Mouse (Mus musculus): Measurements from ENCODE around the gene Ntrk2.
A peak's percentile ranks its signal among the peaks of the same experiment; 100 is the strongest.

Ntrk2 gene

DNA sequence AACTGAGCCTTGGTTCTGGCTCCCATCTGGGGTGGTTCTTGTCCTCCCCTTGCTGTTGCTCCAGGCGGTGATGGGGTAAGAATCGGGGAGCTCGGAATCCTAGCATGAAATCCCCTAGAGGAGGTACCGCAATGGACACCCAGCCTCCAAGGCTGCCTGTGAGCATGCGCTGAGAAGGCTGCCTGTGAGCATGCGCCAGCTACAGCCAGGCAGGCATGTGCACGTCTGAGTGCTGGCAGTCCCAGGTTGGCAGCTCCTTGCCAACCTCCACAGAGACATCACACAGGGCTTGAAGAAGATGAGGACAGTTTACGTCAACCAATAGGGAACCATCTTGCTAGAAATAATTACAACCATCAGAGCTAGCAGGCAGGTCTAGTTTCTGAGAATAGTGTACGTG lies 37.5 kb downstream of the Ntrk2 start:
- no peak for DNase-seq

DNA sequence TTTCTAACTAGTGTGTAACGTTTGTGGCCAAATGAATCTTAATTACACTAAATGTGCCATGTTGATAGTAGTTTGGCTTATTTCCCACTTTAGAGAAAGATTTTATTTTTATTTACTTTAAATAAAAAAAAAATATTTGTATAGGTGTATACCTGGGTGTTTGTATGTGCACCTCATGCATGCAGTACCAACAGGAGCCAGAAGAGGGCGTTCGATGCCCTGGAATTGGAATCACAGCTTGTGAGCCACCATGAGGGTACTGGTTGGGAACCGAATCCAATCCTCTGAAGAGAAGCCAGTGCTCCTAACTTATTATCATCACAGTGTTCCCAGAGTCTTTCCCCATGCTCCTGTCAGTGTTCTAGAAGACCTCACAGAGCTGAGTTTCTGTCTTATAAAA lies 42.2 kb downstream of the Ntrk2 start:
- peak; percentile 30 for DNase-seq

- peak; percentile 75 for DNase-seq
These were observed 47.3 kb downstream of the Ntrk2 start for GRCm38 (mm10) chr13:58853685-58854084.

DNA sequence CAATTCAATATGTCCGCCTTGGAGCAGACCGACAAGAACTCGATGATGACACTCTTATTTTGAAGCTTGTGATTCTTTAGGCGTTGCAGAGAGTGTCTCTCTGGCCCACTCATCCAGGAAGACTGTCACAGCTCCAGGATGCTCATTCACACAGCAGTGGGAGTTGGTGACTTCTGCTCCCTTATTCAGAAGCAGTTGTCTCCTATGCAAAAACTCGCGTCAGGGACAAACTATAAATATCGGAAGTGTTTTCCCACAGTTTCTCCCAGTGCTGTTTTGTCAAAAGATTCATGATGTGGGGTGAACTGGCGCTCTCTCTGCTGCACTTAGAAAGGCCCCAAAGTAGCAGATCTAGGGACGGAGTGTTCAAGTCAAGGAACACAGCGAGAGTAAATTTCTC lies 59.9 kb downstream of the Ntrk2 start:
- DNase-seq = peak; percentile 54

- peak; percentile 52 for DNase-seq
These were observed 60.5 kb downstream of the Ntrk2 start for GRCm38 (mm10) chr13:58866776-58867435.

- DNase-seq = no peak
These were observed 76.1 kb downstream of the Ntrk2 start for GRCm38 (mm10) chr13:58882468-58882867.

- DNase-seq = no peak
These were observed 76.5 kb downstream of the Ntrk2 start for GRCm38 (mm10) chr13:58882916-58883315.

DNA sequence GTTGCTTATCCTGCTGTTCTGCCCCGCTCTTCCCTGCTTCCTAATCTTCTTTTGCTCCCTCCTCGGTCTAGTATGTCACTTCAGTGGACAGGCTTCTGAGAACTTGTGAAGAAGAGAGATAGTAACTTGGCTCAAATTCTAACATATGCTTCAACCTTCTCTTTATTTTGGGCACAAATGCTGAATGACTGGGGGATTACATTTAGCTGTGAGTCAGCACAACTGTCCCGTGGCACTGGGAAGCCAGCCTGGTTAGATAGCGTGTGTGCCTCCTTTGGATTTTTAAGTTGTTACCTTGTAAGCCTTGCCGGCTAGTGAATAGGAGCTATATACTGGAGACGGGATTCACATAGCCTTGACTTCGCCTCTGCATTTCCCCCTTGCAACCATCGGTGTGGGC lies 79.7 kb downstream of the Ntrk2 start:
- DNase-seq = no peak

GRCm38 (mm10) chr13:58896254-58896910 lies 90.0 kb downstream of the Ntrk2 start:
- no peak for DNase-seq

DNA sequence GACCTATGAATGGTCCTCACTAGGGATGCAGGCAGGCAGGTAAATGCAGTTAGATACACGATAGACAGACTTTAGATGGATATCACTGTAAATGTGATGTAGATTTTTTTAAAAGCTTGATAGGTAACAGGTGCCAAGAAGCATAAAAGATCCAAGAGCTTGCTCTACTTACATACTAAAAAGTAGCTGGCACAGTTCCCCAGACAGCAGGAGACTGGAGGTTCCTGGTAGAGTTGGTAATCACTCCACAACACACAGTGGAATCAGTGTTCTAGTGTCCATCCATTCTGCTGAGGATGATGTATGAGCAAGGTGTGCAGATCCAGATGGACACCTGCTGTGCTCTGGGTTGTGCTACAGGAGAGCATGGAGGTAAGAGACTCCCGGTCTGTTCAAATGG lies 93.0 kb downstream of the Ntrk2 start:
- no peak for DNase-seq

DNA sequence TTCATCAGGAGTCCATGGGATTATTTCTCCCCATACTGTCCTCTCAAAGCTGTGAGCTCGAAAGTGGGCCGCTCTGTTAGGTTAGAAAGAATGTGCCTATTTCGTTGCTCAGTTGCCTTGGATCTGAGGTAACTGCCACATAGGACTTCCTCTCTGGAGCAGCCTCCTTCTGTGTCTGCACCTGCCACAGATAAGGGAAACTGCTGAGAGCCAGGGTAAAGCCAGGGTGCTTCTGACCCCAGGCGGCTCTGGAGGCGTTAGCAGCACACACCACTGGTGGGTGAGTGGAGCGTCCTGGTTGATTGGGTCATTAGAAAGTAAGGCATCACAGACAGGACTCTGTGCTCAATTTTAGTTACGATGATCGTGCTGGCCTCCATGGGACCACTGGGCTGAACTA lies 95.9 kb downstream of the Ntrk2 start:
- no peak for DNase-seq

DNA sequence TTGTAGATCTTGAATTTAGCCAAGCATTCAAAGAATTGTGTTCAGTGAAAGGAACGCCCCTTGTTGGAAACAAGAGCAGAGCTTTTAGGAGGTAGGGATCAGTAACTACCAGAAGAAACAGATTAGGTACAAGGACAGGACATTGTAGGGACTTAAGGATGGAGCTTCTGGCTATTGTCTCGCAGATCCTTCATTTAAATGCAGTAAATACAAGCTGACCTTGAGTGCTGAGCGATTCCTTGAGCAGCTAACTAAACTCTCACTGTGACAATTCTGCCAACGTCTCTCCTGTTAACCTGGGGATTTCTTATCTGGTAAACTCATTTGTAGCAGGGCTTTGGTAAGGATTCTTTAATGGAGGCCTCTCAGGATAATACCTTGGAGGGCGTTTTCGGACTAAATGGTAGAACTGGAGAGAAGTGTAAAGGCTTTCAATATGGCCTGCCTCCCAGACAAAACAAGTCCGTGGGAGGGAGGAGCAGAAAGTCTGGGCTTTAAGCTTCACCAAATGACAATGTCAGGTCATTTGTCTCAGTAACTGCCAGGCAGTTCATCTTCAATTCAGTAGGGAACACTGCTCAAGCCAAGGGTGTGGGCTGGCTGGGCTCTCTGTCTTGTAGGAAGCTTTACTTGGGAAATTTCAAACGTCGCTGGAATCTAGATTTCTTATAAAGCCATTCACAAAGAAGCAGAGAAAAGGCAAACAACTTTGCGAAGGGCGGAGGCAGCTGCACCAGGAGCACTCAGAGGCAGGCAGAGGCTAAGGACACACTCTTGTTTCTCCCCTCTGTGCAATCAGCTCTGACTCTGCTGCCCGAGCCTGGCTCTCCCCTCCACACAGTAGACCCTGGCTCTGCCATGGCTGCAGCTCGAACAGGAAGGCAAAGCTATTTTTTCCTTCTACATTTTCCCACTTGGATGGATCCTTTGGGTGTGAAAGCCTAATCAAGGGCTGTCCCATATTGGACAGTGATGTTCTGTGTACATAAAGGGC lies 98.7 kb downstream of the Ntrk2 start:
- peak; percentile 10 for DNase-seq

GRCm38 (mm10) chr13:58911936-58912335 lies 105.6 kb downstream of the Ntrk2 start:
- DNase-seq = no peak

DNA sequence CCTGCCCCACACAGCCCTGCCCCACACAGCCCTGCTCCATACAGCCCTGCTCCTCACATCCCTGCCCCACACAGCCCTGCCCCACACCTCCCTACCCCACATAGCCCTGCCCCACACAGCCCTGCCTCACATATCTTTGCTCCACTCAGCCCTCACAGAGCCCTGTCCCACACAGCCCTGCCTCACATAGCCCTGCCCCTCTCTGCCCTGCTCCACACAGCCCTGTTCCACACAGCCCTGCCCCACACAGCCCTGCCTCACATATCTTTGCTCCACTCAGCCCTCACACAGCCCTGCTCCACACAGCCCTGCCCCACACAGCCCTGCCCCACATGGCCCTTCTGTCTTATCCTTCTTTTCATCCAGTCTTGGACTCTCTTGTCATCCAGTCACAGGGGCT lies 106.2 kb downstream of the Ntrk2 start:
- no peak for DNase-seq

DNA sequence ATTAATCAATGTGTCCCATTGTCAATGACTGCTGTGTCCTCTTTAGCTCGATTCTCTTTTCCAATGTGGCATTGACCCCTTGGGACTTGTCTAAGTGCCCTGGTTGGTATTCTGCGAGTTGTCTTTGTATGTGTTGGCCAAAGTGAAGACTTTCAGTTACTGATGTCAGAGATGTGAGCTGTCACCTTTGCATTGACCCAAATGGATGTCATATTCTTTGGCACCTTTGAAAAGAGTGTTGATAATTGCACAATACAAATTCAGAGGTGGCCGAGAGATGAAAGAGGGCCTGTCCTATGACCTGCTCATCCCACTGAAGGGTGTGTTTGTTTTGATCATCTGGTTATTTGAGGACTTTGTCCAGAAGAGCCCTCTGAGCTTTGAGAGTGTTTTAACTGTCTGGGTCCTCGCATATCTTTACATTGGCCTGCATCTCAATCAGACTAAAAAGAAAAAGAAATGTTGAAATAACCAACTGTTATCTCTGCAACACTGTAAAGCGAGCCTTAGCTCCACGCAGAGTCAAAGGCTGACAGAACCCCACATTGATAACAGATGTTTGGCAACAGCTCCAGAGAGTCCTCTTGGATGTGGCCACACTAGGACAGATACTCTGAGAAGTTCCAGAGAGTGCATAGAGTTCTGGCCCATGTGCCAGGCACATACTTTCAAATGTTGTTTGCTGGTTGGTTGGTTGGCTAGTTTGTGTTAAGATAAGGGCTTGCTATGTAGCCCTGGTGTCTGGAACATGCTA lies 107.9 kb downstream of the Ntrk2 start:
- DNase-seq = no peak

- no peak for DNase-seq
These were observed 110.0 kb downstream of the Ntrk2 start for GRCm38 (mm10) chr13:58916348-58916747.

DNA sequence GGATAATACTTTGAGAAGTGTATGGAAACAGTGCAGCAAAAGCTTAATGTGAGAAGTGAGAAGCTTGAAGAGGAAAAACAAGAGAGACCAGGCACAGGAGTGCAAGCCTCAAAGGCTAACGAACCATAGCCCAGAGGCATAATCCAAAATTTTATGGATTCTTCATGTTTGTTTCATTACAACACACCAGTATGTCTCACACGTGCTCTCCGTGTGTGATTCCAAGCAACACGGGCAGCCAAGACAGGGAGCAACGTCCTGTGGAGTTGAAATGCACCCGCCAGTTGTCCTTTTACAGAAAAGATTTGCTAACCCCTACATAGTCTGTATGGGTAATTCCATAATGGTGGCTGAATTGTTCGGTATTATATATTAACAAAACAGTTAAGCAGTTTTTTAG lies 113.9 kb downstream of the Ntrk2 start:
- no peak for DNase-seq

DNA sequence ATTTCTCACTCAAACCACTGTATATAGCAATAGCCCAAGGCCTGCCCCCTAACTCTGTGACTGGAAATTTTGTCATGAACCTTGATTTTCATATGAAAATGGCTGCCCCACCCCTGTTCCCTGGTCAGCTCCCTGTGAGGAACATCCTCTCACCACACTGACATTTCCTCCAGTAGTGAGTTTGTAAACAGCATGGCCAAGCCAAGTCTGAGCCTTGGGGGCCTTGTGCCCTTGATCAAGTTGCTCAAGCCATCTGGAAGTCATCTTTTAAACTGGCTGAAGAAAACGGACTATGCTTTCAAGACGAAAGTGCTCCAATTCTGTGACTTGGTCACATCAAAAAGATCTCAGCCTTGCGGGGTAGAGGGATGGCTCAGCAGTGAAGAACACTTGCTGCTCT lies 114.9 kb downstream of the Ntrk2 start:
- DNase-seq = no peak

GRCm38 (mm10) chr13:58921705-58922104 lies 115.3 kb downstream of the Ntrk2 start:
- DNase-seq = no peak

GRCm38 (mm10) chr13:58922174-58922573 lies 115.8 kb downstream of the Ntrk2 start:
- DNase-seq = no peak

DNA sequence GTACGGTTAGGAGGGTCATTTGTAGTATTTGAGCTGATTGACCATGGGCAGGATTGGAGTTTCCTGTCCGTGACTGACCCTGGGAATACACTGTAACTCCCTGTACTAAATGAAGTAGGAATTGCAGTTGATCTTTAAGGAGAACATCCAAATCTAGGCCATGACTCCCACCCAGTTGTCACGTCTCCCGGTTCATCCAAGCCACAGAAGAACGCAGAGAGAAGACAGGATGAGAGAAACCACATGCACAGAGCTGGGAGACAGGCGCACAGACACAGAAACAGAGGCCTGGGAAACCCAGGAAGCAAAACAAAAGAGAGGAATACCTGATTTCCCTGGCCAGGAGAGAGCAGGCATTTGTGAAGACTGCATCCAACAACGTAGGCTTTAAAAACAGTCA lies 117.1 kb downstream of the Ntrk2 start:
- DNase-seq = peak; percentile 71

DNA sequence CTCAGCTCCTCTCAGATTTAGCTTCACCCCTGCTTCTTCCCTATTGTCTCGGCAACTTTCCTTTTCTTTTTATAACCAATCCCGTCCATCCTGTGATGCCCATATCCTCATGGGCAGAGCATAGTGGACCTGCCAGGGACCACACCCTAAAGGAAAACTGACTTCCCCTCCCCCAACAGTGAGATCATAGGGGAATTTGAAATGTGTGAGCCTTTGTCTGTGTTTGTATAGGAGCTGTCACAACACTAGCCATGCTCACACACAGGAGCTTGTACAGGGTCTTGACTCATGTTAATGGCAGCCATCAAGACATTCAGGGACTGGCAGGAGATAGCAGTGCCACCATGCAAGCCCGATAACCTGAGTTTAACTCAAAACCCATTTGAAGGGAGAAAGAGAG lies 118.1 kb downstream of the Ntrk2 start:
- peak; percentile 73 for DNase-seq

DNA sequence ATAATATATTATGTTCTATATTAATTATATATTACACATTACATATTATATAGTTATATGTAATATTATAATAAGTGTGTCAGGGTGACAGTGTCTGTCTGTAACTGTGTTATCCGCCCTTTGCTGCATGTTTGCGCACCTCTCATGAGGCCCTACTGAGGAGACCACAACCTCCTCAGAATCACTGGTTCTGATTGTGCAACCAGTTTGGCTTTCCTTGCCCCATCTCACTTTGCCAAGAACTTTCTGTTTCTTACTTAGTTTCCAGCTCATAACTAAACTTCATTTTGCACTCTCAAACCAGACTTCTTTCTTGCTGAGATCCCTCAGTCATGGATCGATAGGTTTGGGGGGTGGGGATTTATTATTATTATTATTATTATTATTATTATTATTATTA lies 120.8 kb downstream of the Ntrk2 start:
- DNase-seq = peak; percentile 90

Measured in heart, adult 11 months (tissue).